Mouse (Mus musculus) G1E (cell line): ENCODE measurements around the gene Hdac8.

Source experiments
- CTCF ChIP-seq: IDR thresholded peaks from 2 replicates; pipeline ENCODE4 v1.5.1; 2012; ENCODE audit warnings: low read depth, low read length, inconsistent platforms, mixed read lengths
- GATA1 ChIP-seq: IDR thresholded peaks from 2 replicates; pipeline ENCODE4 v1.6.1; 2012; ENCODE audit warnings: borderline replicate concordance, low read length, inconsistent platforms, mixed read lengths
- GATA2 ChIP-seq: IDR thresholded peaks from 2 replicates; pipeline ENCODE4 v1.6.1; 2012; ENCODE audit warnings: low read depth, low read length, inconsistent platforms, borderline replicate concordance
- TAL1 ChIP-seq: conservative IDR thresholded peaks from 2 replicates; pipeline ENCODE4 v1.6.1; 2012; ENCODE audit warnings: low read depth, low read length, inconsistent platforms, mixed read lengths

DNA sequence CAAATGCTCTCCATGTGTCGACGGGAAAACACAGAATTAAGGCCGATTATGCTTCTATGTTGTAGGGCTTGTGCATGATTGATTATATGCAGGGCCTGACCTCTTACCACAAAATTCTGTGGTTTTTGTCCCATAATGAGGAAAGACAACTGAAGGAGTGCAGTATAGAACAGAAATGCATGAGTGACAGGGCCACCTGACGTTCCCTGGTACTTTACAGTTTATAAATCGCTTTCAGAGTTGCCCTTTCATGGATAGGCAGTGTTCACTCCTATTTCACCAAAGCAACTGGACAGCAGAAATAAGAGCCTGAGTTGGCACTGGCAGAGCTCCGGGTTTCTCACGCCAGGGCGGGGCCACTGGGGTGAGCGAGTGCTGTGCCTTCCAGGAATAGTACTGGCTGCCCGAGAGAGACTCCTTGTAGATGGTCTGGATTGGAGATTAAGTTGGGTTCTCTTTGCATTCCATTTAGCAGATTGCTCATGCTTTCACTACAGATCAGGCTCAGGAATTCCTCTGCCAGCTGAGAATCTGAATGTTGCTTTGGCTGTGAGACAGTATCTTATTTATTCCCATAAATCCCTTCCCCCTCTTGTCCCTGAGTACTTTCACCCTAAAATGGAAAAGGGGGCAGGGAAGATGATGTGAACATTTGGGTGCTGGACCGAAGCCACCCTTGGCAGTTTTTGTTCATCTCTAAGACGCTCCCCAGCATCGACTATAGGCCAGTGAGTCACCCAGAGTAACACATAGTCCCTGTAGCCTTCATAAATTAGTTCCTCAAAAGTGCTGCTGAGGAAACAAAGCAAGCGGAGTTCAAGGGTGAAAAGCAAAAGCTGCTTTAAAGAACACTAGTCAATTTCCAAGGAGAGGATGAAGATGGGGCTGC, 155.1 kb downstream of the Hdac8 start:
- TF ChIP-seq CTCF (no peak), TAL1 (no peak), GATA1 (no peak), GATA2 (no peak)
